Mouse (Mus musculus): ENCODE measurements around the gene Hsf5. TPM values are rescaled to one million over a fixed set of nuclear protein-coding genes. Genes with fewer than 3 reads are reported as not detected.

Hsf5 gene
- total RNA-seq, 2 experiments from 2014 or later: 0.56 to 0.90 TPM

- no peak for TF ChIP-seq CTCF (conservative IDR thresholded peaks at IDR 0.05)
- Histone ChIP-seq H3K27ac (peak overlapping the region; percentile 33; the same call in 1 of the 2 replicates), H3K4me3 (no peak overlapping the region)
- DNase-seq (ENCODE audit: low spot score in 2 of 2): no peak
These were observed 70.6 kb downstream of the Hsf5 start for GRCm38 (mm10) chr11:87687246-87688225.

DNA sequence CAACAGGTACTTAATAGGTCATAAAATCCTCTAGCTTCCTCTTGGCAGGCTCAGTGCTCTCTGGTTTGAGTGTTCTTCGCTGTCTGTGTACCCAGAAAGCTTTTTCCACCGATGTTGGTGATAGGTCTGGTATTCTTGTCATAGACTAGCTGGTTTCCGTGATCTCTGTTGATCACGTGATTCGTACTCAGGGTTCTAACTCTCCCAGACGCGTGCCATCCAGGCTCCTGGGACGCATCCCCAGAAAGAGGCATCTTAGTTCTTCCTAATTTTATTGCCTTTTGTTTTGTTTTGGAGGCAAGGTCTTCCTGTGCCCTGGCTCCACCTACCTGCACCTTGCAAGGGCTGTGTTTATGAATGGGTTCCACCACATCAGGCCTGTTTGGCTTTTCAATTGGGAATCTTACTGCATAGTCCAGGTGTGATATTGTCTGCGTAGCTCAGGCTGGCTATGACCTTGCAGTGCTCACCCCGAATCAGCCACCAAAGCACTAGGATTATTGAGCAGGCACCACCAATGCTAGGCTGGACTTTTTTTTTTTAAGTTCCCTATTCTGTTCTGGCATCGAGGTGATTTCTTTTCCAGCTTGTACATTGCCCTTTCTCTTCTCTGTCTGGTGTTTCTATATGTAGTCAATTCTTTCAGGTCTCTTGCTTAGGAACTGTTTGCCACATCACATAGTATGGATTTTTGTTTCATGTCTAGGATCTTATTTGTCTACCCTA is 71.7 kb downstream of the Hsf5 start:
- DNase-seq (ENCODE audit: low spot score in 2 of 2): no peak
- TF ChIP-seq CTCF (conservative IDR thresholded peaks at IDR 0.05): no peak
- Histone ChIP-seq H3K4me3 (no peak overlapping the region), H3K27ac (0 out of 2 replicates have a peak overlapping the region, but pooled peaks have one; percentile 33)

GRCm38 (mm10) chr11:87689402-87689808 is 72.4 kb downstream of the Hsf5 start:
- DNase-seq (ENCODE audit: low spot score in 2 of 2): no peak
- H3K27ac ChIP-seq: peak overlapping the region; percentile 36; the same call in 1 of the 2 replicates
- H3K4me3 ChIP-seq: no peak overlapping the region
- no peak for TF ChIP-seq CTCF (conservative IDR thresholded peaks at IDR 0.05)

DNA sequence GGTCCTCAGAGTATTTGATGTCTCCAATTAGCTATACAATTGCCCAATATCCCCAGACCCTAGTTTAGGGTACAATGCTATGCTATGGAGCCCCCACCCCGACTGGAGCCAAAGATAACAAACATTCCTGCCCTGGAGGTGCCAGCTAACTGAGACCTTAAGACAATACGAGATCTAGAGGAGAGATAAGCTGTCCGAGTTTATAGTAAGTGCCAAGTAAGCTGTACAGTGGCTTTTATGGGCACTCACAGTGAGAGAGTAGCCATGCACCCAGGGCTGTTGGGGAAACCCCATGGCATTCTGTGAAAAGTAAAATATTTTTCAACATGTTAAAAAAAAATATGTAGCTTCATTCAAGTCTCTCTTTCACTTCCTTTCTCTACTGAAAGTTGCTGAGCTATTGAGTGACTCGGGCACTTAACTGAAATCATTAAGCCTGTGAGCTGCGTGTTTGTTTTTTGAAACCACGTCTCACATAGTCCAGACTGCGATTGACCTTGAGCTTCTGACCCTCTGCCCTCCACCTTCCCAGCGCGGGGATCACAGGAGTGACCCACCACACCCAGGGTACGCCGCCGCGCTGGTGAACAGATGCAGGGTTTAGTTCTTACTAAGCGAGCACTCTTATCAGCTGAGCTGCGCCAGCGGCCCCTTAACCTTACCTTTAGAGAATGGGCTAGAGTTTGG is 73.2 kb downstream of the Hsf5 start:
- Histone ChIP-seq H3K27ac (0 out of 2 replicates have a peak overlapping the region, but pooled peaks have one; percentile 36), H3K4me3 (no peak overlapping the region)
- no peak for DNase-seq (ENCODE audit: low spot score in 2 of 2)
- TF ChIP-seq CTCF (conservative IDR thresholded peaks at IDR 0.05): no peak

- H3K4me3 ChIP-seq: no peak overlapping the region
- no peak overlapping the region for H3K27ac ChIP-seq
- no peak for DNase-seq (ENCODE audit: low spot score in 2 of 2)
- TF ChIP-seq CTCF (conservative IDR thresholded peaks at IDR 0.05): no peak
These were observed 80.2 kb downstream of the Hsf5 start for GRCm38 (mm10) chr11:87697131-87697682.

DNA sequence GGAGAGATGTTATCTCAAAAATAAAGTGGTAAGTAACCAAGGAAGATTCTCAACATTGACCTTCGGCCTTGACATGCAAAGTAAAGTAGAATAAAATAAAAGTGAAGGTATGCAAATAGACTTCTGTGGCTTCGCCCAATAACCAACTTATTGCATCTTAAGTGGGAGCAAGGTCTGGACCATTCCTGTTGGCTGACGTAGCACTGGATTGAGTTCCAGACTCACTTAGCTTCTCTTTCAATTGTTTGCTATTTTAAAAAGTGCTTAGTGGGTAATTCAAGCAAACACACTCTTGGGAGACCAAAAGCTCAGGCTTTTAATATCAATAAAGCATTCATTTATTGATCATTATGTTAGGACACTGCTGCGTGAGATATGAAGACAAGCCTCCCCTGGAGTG is 81.2 kb downstream of the Hsf5 start:
- no peak overlapping the region for H3K4me3 ChIP-seq
- no peak for TF ChIP-seq CTCF (conservative IDR thresholded peaks at IDR 0.05)
- no peak for DNase-seq (ENCODE audit: low spot score in 2 of 2)
- no peak overlapping the region for H3K27ac ChIP-seq

- no peak for TF ChIP-seq CTCF (conservative IDR thresholded peaks at IDR 0.05)
- H3K4me3 ChIP-seq: no peak overlapping the region
- H3K27ac ChIP-seq: no peak overlapping the region
- DNase-seq (ENCODE audit: low spot score in 2 of 2): no peak
These were observed 84.1 kb downstream of the Hsf5 start for GRCm38 (mm10) chr11:87701108-87701507.

- TF ChIP-seq CTCF (conservative IDR thresholded peaks at IDR 0.05): no peak
- no peak overlapping the region for H3K27ac ChIP-seq
- no peak for DNase-seq (ENCODE audit: low spot score in 2 of 2)
These were observed 85.1 kb downstream of the Hsf5 start for GRCm38 (mm10) chr11:87701877-87702620.

DNA sequence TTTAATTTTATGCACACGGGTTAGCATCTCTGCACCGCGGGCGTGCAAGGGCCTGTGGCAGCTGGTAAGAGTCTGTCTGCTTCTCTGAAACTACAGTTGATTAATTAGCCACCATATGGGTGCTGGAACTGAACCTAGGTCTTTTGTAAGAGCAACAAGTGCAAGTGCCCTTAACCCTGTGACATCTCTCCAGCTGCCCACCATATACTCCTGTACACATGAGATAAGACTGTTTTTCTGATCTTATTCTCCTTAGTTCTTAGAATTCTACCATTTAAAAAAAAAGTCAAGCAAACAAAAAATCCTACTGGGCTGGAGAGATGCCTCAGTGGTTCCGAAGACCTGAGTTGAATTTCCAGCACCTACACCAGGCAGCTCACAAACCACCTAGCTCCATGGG is 86.7 kb downstream of the Hsf5 start:
- Histone ChIP-seq H3K4me3 (no peak overlapping the region), H3K27ac (no peak overlapping the region)
- TF ChIP-seq CTCF (conservative IDR thresholded peaks at IDR 0.05): no peak
- no peak for DNase-seq (ENCODE audit: low spot score in 2 of 2)

More at GRCm38 (mm10) chr11:87701877-87702620, 85.1 kb downstream of the Hsf5 start:
- H3K4me3 ChIP-seq: no peak overlapping the region

DNA sequence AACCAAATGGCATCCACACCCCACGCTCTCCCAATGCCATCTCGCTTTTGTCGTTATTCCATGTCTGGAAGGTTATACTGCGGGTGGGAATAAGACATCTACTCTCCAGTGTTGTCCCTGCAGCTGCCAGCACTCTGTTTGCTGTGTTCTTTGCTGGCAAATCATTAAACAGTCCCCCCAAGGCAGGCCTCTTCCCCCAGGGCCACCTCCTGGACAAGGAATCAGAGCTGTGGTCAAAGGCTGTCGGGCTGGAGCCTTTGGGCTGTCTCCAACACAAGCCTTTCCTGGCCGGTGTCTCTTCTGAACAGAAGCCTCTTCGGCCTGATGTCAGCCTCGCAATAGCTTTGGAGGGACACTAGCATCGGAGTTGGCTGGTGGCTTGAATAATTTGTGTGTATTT is 87.3 kb downstream of the Hsf5 start:
- TF ChIP-seq CTCF (conservative IDR thresholded peaks at IDR 0.05): no peak
- no peak overlapping the region for H3K4me3 ChIP-seq
- no peak for DNase-seq (ENCODE audit: low spot score in 2 of 2)
- H3K27ac ChIP-seq: no peak overlapping the region

- H3K4me3 ChIP-seq: no peak overlapping the region
- H3K27ac ChIP-seq: no peak overlapping the region
- no peak for TF ChIP-seq CTCF (conservative IDR thresholded peaks at IDR 0.05)
- DNase-seq (ENCODE audit: low spot score in 2 of 2): no peak
These were observed 90.6 kb downstream of the Hsf5 start for GRCm38 (mm10) chr11:87707570-87707969.

DNA sequence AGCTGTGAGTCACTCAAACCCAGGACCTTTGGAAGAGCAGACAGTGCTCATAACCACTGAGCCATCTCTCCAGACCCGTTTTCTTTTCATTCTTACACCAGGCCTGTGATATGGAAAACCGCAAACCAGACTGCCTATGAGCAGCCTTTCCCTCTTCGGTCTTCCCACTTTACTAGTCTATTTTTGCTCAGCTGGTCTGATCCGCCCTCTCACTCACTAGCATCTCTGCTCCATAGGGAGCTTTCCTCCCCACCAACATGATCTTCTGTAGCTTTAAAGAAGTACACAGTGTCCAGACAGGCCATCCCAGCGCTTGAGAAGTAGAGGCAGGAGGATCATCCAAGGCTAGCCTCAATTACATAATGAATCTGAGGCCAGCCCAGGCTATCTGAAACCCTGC is 92.0 kb downstream of the Hsf5 start:
- no peak for TF ChIP-seq CTCF (conservative IDR thresholded peaks at IDR 0.05)
- DNase-seq (ENCODE audit: low spot score in 2 of 2): no peak
- H3K27ac ChIP-seq: no peak overlapping the region
- no peak overlapping the region for H3K4me3 ChIP-seq

Other genes with a start within 250 kb of the Hsf5 start
- gene Rad51c, start 212.2 kb upstream of the Hsf5 start, total RNA-seq (2021): 1 to 10 TPM; 4.0 to 4.2 TPM
- gene Tex14, start 212.1 kb upstream of the Hsf5 start, total RNA-seq (2021): under 1 TPM; 0.20 to 0.26 TPM
- gene Gm11492, start 50.5 kb upstream of the Hsf5 start, total RNA-seq (2021): not detected
- gene Sept4, start 48.3 kb upstream of the Hsf5 start, total RNA-seq (2021): 100 to 1,000 TPM; 139 to 159 TPM
- 10 to 100 TPM; 81.5 to 89.0 TPM for gene Mtmr4, start 25.0 kb upstream of the Hsf5 start, total RNA-seq (2021)
- gene Rnf43, start 45.6 kb downstream of the Hsf5 start, total RNA-seq (2021): 1 to 10 TPM; 3.1 to 3.9 TPM
- gene Supt4a, start 120.4 kb downstream of the Hsf5 start, total RNA-seq (2021): 10 to 100 TPM; 72.1 to 72.8 TPM
- 100 to 1,000 TPM; 155 to 175 TPM for gene Tspoap1, start 143.4 kb downstream of the Hsf5 start, total RNA-seq (2021)
- gene Mpo, start 176.4 kb downstream of the Hsf5 start, total RNA-seq (2021): not detected
- gene Lpo, start 211.1 kb downstream of the Hsf5 start, total RNA-seq (2021): under 1 TPM; 0.27 to 0.64 TPM
- gene Mks1, start 236.1 kb downstream of the Hsf5 start, total RNA-seq (2021): 1 to 10 TPM; 5.7 to 5.9 TPM

All from layer of hippocampus, adult 2 months (tissue).